Mouse (Mus musculus) stomach, embryonic 16.5 days (tissue): ENCODE results near the gene Atoh7. TPM values are rescaled to one million over a fixed set of nuclear protein-coding genes. Genes with fewer than 3 reads are reported as not detected.

ENCODE experiments used
- polyA plus RNA-seq: library from polyadenylated mRNA; unstranded; fragments of >200 nt; fragmentation: Nextera tagmentation; extraction: Ambion mirVana; gene quantifications from 2 replicates; pipeline ENCODE4 v1.2.1, GENCODE M21; 2015

Gene Atoh7
- polyA plus RNA-seq, 1 experiment from 2014 or later: not detected

Other genes starting within 250 kb of the Atoh7 start
- 15.3 and 20.5 TPM in 2 replicates for gene Tet1, start 190.7 kb upstream of the Atoh7 start, polyA plus RNA-seq
- gene Slc25a16, start 179.0 kb upstream of the Atoh7 start, polyA plus RNA-seq: 13.4 and 13.9 TPM in 2 replicates
- gene Dna2, start 152.6 kb upstream of the Atoh7 start, polyA plus RNA-seq: 13.1 and 15.1 TPM in 2 replicates
- 21.9 TPM in 2 replicates for gene Rufy2, start 119.4 kb upstream of the Atoh7 start, polyA plus RNA-seq
- gene Hnrnph3, start 75.4 kb upstream of the Atoh7 start, polyA plus RNA-seq: 84.1 and 86.5 TPM in 2 replicates
- gene Pbld2, start 75.3 kb upstream of the Atoh7 start, polyA plus RNA-seq: 5.2 and 5.9 TPM in 2 replicates
- gene Pbld1, start 39.5 kb upstream of the Atoh7 start, polyA plus RNA-seq: 6.1 and 6.9 TPM in 2 replicates
- 0.09 and 2.2 TPM in 2 replicates for gene Mypn, start 104.3 kb downstream of the Atoh7 start, polyA plus RNA-seq
- gene Herc4, start 144.2 kb downstream of the Atoh7 start, polyA plus RNA-seq: 39.9 and 41.1 TPM in 2 replicates